Mouse (Mus musculus): ENCODE data around the gene Kif6.

Kif6 gene

DNA sequence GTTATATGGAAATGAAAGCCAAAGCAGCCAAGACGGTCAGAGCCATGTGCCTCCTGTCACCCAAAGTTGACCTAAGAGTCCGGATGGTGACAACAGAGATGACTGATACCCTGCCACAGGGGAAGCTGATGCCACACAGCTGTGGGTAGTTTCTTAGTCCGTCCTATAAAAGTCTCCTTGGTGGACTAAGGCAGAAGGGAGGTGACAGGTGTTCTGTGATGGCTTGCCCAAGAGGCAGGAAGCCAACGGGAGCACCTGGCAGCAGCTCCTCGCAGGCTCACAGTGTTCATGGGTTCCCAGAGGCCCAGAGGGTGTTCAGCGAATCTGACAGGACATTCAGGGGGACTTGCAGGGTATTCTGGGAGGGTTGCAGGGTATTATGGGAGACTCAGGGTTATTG is 279.5 kb downstream of the Kif6 start:
- DNase-seq (ENCODE audit: low spot score in 2 of 2): no peak

DNA sequence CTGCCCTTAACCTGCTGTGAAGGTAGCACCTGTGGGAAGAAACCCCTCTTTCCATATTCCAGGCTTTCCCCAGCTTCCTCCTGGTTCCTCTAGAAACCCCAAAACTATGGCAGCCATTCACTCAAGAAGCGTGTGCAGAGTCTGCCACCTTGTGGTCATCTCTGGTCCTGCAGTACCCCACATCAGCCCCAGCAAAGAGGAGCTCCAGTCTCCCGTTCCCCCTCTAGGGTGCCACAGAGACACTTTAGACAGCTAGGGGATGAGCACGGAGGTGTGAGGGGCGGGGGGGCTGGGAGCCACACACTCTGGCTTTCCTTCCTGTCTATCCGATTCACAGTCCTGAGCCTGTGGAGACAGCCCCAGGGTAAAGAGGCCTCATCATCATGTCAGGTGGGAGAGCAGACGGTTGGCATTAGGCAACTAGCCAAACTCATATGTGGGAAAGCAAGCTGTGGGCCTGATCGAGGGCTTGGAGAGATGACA is 284.0 kb downstream of the Kif6 start:
- DNase-seq (ENCODE audit: low spot score in 2 of 2): peak; percentile 5 to 23

DNA sequence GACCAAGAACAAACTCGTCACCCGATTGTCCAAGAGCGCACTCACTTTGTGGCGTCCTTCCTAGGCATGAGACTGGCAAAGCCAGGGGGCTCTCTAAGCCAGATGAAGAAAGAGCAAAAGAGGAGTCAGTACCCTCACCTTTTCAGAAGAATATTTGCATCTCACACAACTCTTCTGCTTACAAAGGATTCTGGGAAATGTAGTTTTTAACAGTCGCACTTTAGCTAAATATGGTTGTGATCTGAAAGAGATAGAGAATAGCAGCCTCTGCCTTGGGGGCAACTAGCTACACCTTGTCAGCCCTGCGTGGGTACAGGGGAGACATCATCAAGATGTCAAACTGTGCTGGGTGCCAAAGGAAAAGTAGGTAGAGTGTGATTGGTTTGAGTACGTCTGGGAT is 287.7 kb downstream of the Kif6 start:
- DNase-seq (ENCODE audit: low spot score in 2 of 2): no peak

GRCm38 (mm10) chr17:49923429-49923828 is 308.5 kb downstream of the Kif6 start:
- DNase-seq (ENCODE audit: low spot score in 2 of 2): no peak

DNA sequence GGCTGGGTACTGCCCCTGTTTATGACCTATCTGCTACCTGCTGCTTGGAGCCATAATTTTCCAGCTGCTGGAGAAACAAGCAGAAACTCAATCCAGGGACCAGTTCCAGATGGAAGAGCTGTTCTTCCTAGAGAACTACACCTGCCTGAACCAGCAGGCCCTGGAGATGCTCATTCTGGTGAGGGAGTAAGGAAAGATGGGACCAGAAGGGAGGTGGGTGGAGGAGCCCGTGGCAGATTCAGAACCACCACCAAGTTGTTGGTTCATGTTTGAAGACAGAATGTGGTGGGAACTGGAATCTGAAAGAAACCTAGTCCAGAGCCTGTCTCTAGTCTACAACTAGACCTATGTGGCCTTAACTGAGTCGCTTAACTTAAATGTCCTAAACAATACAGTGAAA is 312.7 kb downstream of the Kif6 start:
- no peak for DNase-seq (ENCODE audit: low spot score in 2 of 2)

- no peak for DNase-seq (ENCODE audit: low spot score in 2 of 2)
Observed at GRCm38 (mm10) chr17:49933806-49934205, 318.9 kb downstream of the Kif6 start.

GRCm38 (mm10) chr17:49934586-49934985 is 319.6 kb downstream of the Kif6 start:
- no peak for DNase-seq (ENCODE audit: low spot score in 2 of 2)

DNA sequence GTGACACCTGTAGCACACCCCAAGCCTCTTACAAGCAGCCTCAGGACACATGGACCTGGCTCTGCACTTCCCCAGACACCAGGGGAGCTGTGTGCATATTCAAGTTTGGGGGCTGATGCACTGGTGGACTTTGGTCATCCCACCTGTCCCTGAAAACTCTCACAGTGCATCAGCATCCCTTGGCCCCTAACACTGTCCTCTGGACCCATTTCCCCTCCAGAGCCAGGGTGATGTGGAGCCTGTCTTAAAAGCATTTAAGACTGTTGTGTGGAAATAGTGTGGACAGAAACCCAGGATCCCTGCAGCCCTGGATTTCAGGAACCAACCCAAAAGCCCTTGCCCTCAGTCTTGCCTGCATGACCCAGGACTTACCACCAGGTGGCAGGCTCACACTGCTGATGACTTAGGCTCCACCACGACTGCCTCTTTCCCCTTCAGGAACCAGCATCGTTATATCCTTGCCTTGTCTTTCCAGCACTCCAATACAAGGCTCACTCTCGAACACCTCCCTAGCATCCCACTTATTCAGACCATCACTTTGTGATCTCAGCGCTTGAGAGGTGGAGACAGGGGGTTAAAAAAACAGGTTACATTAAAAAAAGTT is 320.8 kb downstream of the Kif6 start:
- DNase-seq (ENCODE audit: low spot score in 2 of 2): peak; percentile 26 to 39

- DNase-seq (ENCODE audit: low spot score in 2 of 2): no peak
Observed at GRCm38 (mm10) chr17:49936214-49936613, 321.3 kb downstream of the Kif6 start.

- no peak for DNase-seq (ENCODE audit: low spot score in 2 of 2)
Observed at GRCm38 (mm10) chr17:49939146-49939545, 324.2 kb downstream of the Kif6 start.

DNA sequence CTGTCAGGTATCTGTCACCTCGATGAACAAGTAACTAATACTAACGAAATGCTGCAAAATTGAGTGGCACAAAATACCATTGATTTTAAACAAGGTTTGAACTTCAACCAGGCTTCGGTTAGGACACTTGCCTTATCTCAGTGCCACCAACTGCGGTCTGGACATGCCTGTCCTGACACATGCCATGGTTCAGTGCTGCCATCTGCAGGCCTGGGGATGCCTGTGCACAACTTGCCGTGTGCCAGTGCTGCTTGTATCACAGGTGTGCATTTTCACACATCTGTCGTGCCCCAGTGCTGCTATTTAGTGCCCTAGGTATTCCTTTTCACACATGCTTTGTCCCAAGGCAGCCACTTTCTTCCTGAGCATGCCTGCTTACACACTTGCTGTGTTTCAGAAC is 327.7 kb downstream of the Kif6 start:
- peak in 1 of 2 experiments; percentile 11 for DNase-seq (ENCODE audit: low spot score in 2 of 2)

- peak; percentile 57 to 74 for DNase-seq (ENCODE audit: low spot score in 2 of 2)
Observed at GRCm38 (mm10) chr17:49951491-49951855, 336.5 kb downstream of the Kif6 start.

DNA sequence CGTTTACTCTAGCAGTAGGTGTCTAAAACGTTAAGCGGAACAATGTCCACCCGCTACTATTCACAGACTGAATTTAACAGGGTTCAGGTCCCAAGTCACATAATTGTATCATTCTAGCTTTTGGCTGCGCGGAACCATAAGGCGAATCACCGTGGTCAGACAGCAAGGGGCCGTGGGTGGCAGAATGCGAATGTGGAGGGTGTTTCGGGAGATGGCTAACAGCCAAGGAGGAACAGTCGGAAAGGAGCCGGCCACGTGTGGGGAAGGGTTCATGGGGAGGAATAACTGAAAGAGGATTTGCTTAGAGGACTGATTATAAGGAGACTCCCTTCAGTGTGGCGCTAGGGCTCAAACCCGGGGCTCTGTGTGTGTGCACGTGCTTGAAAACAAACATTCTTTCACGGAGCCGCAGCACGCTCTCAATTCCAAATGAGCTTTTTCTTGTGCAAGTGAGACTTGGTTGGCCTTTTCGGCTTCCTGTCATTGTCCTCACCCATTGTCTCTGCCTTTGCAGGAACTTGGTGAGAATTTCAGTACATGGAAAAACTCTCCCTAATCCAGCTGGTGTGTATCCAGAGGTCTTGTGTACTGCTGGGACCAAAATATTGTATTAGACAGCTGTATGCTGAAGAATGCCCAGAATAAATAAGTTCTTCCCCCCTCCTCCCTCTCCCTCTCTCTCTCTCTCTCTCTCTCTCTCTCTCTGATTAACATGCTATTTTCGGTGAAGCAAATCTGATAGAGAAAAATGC is 337.1 kb downstream of the Kif6 start:
- DNase-seq (ENCODE audit: low spot score in 2 of 2): no peak

DNA sequence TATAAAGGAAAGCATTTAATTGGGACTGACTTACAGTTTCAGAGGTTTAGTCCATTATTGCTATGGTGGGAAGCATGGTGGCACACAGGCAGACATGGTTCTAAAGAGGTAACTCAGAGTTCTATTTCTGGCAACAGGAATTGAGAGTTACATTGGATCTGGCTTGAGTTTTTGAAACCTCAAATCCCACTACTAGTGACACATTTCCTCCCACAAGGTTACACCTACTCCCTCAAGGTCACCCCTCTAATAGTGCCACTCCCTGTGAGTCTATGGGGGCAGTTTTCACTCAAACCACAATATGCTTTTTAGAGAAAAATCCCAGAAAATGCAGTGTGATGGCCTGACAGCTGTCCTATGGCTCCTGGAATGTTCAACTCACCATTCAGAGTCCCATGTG is 344.1 kb downstream of the Kif6 start:
- DNase-seq (ENCODE audit: low spot score in 2 of 2): no peak

All from spleen, postnatal 36 days (tissue).